Mouse (Mus musculus): ENCODE data around the gene Cnppd1.

DNA sequence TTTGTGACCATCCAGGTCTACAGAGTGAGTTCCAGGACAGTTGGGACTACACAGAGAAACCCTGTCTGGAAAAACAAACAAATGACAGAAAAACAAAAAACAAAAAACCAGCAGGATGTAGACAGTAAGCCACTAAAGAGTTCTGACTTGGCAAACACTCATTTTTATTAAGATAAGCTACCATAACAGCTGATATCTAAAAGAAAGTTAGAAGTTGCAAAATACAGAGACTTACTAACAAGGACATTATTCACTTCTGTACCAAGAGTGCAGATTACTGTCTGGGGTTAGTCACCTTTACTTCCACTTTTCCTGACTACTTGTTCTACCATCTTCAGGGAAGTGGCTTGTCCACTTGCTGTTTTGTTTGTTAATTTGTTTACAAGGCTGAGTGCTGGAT, 16.5 kb upstream of the Cnppd1 start:
- no peak for TF ChIP-seq RAD21 (IDR thresholded peaks at IDR 0.05; ENCODE audit: low read depth, low read length)
- TF ChIP-seq EP300 (IDR thresholded peaks at IDR 0.05; ENCODE audit: low read length): no peak
- TF ChIP-seq SMC3 (IDR thresholded peaks at IDR 0.05; ENCODE audit: low read depth, low read length): no peak
- no peak for TF ChIP-seq HCFC1 (IDR thresholded peaks at IDR 0.05; ENCODE audit: low read depth, low read length)
- TF ChIP-seq POLR2A (IDR thresholded peaks at IDR 0.05; ENCODE audit: low read depth, low read length): no peak
- no peak for TF ChIP-seq ELF1 (IDR thresholded peaks at IDR 0.05; ENCODE audit: low read depth, low read length)
- TF ChIP-seq CTCF (conservative IDR thresholded peaks at IDR 0.05 in 1 of 2, IDR thresholded peaks at IDR 0.05 in 1 of 2; ENCODE audit: low read depth in 2 of 2, low read length in 2 of 2): no peak
- TF ChIP-seq USF1 (IDR thresholded peaks at IDR 0.05; ENCODE audit: low read depth, low read length): no peak
- TF ChIP-seq ZNF384 (IDR thresholded peaks at IDR 0.05; ENCODE audit: low read depth, low read length): no peak
- TF ChIP-seq NRF1 (IDR thresholded peaks at IDR 0.05; ENCODE audit: low read depth, low read length): no peak
